Mouse (Mus musculus): ENCODE measurements around the gene Arhgap32. TPM values are rescaled to one million over a fixed set of nuclear protein-coding genes. Genes with fewer than 3 reads are reported as not detected.

The Arhgap32 gene
- total RNA-seq, 4 experiments from 2014 or later, result 5.7 to 9.6 (median 8.3) TPM

DNA sequence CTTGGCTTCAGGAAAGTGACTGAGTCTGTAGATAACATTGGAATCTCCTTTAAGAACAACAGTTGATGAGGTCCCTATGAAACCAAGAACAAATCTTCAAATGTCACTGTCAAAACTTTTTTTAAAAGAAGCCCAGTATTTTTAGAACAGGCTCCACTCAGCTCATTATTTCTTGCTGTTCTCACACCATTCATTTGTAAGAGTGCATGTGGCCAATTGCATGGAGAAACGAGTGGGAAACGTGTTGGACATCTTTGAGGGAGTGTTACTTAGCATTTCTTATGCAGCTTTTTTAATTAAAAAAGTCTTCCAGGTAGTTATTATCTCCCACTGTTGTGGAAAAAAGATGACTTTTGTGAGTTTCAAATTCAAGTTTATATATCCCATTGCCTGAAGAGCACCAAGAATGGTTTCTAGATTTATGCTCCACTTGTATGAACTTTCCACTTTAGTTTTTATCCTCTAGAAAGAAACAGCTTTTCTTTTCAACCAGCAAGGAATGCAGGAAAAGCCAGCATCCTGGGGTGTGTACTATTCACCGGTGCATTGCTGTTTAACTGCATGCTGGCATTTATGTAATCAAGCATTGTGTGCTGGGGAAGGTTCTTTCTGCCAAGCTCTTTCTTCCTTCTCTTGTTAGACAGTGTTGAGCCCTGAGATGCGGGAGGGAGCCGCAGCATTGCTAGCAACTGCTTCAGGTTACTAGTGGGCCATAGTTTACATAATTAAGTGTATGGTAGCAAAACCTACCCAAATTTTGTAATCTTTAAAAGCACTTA lies 76.5 kb downstream of the Arhgap32 start:
- DNase-seq (ENCODE audit: low spot score in 2 of 2), result no peak

DNA sequence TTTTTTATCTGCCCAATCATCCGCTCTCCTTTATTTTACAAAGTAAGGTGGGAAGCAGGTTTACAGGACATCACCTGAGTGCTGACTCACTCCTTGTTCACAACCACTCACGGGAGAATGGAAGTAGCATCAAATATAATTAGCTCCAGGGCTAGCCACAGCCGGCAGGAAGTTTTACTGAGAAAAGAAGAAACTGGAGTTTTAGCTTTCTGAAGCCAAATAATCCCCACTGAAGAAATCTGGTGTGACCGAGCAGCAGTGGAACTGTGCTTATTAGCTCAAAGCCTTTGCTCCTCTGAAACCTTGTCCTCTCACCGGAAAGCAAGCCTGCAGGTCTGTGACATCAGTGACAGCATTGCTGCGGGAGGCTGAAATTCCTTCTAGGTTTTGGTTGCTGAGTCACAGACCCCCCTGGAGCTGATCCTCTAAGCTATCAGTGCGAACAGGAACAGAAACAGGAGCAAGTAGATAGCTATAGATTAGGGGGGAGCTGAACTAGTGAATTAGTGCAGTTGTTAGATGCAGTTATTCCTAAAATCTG lies 88.6 kb downstream of the Arhgap32 start:
- no peak for DNase-seq (ENCODE audit: low spot score in 2 of 2)

- no peak for DNase-seq (ENCODE audit: low spot score in 2 of 2)
Observed at GRCm38 (mm10) chr9:32207133-32207532, 91.2 kb downstream of the Arhgap32 start.

DNA sequence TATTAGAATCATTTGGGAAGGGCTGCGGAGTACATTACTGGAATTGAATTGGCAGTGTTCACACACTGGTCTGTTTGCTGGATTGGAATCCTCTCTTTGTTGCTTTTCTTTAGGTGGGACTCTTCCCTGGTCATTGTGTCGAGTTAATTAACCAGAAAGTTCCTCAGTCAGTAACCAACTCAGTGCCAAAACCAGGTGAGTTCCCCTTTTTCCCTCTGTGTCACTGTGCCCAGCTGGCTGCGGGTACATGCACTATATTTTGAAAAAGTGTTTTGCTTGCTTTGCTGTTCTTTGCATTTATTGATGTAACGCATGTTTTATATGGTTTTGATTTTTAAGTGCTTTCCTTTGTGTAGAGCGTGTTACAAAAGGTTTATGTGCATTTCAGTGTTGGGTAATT lies 92.1 kb downstream of the Arhgap32 start:
- DNase-seq (ENCODE audit: low spot score in 2 of 2), result no peak

- DNase-seq (ENCODE audit: low spot score in 2 of 2), result no peak
Observed at GRCm38 (mm10) chr9:32216820-32217567, 101.1 kb downstream of the Arhgap32 start.

GRCm38 (mm10) chr9:32219400-32219799 lies 103.5 kb downstream of the Arhgap32 start:
- no peak for DNase-seq (ENCODE audit: low spot score in 2 of 2)

DNA sequence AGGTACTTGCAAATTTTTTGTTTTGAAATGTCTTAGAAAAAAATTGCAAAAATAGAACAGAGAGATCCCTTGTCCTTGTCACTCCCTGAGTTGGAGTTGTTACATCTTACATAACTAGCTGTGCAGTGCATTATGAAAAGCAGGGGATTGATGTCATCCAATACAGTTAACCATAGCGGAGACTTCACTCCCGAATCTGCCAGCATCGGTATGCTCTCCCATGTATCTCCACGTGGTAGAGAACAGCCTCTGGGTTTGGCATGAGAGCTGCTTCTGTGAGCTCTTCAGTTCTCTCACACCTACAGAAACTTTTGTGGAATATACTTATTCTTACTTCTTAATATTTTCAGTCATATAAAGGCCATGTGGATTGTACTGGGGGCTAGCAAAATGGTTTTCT lies 106.2 kb downstream of the Arhgap32 start:
- DNase-seq (ENCODE audit: low spot score in 2 of 2), result no peak

DNA sequence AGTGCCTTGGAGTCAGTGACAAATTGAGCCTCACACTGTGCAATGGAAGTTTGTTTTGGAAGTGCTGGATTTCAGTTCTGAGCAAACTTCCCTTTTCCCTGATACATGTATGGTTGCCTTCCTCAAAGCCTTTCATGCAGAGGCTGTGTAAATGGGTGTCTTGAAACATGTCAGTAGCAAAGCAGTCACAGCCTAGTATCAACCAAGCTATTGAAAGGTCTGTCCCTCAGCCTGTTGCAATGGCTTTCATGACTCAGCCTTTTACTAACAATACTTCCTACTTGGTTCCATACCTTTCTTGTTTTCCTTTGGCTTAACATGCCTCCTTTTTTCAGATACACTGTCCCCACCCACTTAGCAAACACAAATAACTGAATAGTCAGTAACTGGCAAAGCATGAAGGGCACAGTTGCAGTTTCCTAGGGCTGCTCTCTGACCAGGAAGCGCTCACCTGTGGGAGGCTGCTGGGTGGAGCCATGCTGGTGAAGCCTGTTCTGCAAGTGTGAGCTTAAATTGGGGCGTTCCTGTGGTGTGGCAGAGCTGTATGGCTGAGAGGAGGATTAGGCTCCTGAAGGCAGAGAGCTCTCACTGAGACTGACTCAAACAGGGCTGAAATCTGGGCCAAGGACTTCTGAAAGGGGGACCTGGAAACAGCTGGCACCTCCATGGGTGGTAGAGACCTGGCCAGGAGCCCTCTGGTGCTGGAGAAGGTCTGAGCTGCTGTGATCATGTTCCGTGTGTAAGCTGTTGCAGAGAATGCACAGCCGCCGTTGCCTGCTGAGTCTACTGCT lies 108.0 kb downstream of the Arhgap32 start:
- DNase-seq (ENCODE audit: low spot score in 2 of 2), result no peak

GRCm38 (mm10) chr9:32224937-32225336 lies 109.0 kb downstream of the Arhgap32 start:
- DNase-seq (ENCODE audit: low spot score in 2 of 2), result no peak

DNA sequence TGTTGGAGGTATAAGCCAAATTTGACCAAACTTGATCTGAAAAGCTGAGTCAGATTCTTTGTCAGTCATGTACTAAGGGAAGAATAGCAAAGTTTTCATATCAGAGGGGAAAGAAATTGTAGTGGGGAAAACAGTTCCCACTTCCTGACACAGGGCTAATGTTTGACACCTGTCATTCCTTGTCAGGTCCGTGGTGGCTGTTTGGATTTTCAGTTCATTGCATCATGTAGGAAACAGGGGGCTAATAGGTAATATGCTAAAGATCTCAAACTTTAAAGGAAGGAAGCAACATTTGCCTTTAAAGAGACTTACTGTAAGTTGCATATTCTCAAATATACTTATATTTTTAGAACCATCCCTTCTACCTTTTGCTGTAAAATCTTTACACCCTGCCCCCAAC lies 109.6 kb downstream of the Arhgap32 start:
- DNase-seq (ENCODE audit: low spot score in 2 of 2), result no peak

DNA sequence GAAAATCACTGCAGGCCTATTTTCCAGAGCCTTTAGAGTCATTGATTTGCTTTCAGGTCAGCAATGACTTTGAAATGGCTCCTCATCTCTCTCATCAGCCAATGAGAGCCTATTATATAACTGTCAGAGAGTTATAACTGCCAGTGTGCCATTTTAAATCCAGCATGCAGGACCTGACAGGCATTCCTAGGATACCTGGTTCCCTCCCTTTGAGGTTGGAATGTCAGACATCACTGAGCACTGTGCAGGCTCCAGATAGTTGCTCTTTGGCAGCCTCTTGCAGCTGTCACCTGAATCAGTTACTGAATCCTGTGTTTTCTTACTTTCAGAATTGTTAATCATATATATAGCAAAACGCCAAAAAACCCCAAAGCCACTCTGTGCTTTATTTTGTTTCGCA lies 111.1 kb downstream of the Arhgap32 start:
- DNase-seq (ENCODE audit: low spot score in 2 of 2), result no peak

GRCm38 (mm10) chr9:32233593-32233992 lies 117.7 kb downstream of the Arhgap32 start:
- no peak for DNase-seq (ENCODE audit: low spot score in 2 of 2)

DNA sequence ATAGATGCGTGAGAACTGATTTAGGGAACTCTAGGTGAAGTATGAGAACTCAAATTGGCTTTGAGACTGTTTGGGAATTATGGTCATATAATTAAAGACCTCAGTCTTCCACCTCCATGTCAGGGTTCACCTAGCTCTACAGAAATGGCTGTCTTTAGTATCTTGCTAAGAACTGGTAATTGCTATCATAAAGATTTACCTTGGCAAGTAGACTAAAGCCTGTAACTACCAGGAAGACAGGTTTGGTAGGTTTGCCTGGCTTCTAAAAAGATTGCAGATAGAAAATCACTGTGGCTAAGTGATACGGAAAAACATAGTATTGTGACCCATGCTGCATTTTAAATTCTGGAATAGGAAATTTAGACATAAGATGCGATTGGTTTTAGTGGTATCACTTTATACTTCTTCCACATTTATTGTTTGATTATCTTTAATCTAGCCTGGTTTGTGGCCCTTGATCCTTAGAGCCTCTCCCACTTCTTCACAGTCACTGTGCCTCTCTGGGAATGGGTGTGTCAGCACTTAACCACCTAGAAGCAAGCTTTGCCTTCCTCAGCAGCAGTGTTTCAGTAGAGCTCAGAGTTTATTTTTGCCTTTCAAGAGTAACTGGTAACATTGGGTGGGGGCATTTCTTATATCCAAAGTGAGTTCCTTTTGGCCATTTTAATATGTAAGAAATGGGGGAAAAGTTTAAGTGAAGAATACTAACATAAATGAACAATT lies 119.0 kb downstream of the Arhgap32 start:
- no peak for DNase-seq (ENCODE audit: low spot score in 2 of 2)

- no peak for DNase-seq (ENCODE audit: low spot score in 2 of 2)
Observed at GRCm38 (mm10) chr9:32238899-32239298, 123.0 kb downstream of the Arhgap32 start.

GRCm38 (mm10) chr9:32239427-32239826 lies 123.5 kb downstream of the Arhgap32 start:
- no peak for DNase-seq (ENCODE audit: low spot score in 2 of 2)

GRCm38 (mm10) chr9:32240449-32240848 lies 124.5 kb downstream of the Arhgap32 start:
- no peak for DNase-seq (ENCODE audit: low spot score in 2 of 2)

GRCm38 (mm10) chr9:32241637-32242199 lies 125.8 kb downstream of the Arhgap32 start:
- DNase-seq (ENCODE audit: low spot score in 2 of 2), result no peak

GRCm38 (mm10) chr9:32242921-32243617 lies 127.1 kb downstream of the Arhgap32 start:
- DNase-seq (ENCODE audit: low spot score in 2 of 2), result no peak

- DNase-seq (ENCODE audit: low spot score in 2 of 2), result no peak
Observed at GRCm38 (mm10) chr9:32245237-32245636, 129.3 kb downstream of the Arhgap32 start.

GRCm38 (mm10) chr9:32246123-32246716 lies 130.3 kb downstream of the Arhgap32 start:
- no peak for DNase-seq (ENCODE audit: low spot score in 2 of 2)

Measured in gastrocnemius, adult 8-10 months (tissue).